Mouse (Mus musculus) Muller cell, postnatal 12 days (primary cell): ENCODE results near the gene Crocc.

Experiments used
- DNase-seq: peaks from one replicate; pipeline ENCODE4 v3.0.0-alpha.2; 2015; ENCODE audit errors: inconsistent ontology term

The Crocc gene

DNA sequence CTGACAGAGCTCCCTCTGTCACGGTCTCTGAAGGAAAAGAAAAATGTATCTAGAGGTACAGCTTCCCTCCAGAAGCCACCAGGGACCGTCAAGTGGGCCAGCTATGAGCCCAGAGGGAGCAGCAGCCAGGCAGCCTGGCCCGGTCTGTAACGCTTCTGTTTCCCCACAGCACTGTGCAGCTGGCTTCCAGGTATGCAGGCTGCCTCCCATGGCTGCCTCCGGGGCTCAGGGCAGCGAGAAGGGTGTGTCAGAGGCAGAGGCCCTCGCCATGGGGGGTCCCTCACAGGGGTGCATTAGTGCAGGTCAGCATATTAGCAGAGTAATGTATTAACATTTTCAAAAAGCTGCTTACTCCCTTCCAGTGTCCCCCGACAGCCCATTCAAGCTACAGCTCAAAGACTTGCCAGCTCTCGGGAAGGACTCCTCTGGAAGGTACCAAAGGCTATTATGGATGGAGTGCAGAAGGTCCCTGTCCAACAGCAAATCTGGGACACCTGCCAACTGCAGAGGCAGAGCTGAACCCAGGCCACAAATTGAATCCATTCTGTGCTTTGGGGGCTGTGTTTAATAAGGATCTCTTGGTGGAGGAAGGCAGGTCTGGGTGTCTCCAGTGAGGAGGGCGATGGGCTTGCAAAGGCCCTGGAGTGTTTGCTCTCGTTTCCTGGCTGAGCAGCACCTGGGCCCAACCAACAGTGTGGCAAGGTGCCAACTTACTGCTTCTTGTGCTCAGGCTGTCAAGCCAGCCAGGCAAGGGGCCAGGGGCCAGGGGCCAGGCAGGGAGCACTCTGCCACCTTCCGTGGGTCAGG, 6.6 kb upstream of the Crocc start:
- peak; percentile 33 for DNase-seq

- peak; percentile 70 for DNase-seq
These were observed 4.8 kb upstream of the Crocc start for GRCm38 (mm10) chr4:141065123-141065522.

GRCm38 (mm10) chr4:141064104-141064659, 3.8 kb upstream of the Crocc start:
- no peak for DNase-seq

DNA sequence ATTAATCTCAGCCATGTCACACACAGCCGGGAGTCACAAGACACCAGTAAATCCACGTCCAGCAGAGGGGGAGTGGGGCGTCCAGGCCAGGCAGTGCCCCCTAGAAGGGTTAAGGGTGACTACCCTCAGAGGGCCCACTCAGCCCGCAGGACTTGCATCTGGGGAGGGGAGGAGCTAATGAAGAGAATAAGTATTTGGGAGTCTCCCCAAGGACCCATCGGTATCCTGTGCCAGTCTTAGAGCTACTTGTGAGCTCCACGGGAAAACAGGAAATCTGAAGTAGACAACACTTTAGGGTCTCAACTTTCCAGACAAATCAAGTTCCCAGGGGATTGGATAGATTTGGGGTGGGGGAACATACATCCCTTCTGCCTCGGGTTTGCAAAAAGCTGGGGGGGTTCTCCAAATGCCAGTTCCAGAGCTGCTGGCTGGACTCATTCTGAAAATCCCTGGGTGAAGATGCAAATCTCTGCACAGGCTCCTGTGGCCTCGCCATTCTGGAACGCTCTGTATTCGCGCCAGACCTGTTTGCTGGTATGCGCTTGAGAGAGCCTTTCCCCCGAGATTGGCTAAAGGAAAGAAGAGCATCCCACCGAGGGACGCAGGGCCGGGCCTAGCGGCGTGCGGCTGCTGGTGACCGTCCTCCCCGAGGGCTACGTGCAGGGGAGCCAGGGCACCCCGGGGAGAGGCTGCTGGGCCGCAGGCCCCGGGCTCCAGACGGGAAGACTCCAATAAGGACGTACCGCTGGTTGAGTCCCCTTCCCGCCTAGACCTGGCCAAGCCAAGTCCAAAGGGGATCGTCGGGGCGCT, 529 bp downstream of the Crocc start:
- DNase-seq: no peak

DNA sequence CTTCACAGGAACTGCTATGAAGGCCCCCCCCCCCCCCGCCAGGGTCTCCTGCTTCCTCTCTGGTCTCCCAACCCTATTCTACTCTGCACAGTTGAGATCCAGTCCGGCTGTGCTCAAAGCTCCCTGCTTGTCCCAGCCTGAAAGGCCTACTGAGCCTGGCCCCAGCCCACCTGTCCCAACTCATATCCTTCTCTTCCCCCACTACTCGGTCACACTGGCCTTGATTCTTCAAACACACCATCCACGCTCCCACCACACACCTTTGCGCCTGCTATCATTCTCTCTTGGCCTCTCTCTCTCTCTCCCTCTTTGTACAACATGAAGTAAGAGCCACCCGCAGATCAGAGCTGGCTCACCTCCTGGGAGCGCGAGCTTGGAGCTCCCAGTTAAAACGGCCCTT, 1.5 kb downstream of the Crocc start:
- DNase-seq: no peak

GRCm38 (mm10) chr4:141056970-141057369, 3.4 kb downstream of the Crocc start:
- DNase-seq: no peak

DNA sequence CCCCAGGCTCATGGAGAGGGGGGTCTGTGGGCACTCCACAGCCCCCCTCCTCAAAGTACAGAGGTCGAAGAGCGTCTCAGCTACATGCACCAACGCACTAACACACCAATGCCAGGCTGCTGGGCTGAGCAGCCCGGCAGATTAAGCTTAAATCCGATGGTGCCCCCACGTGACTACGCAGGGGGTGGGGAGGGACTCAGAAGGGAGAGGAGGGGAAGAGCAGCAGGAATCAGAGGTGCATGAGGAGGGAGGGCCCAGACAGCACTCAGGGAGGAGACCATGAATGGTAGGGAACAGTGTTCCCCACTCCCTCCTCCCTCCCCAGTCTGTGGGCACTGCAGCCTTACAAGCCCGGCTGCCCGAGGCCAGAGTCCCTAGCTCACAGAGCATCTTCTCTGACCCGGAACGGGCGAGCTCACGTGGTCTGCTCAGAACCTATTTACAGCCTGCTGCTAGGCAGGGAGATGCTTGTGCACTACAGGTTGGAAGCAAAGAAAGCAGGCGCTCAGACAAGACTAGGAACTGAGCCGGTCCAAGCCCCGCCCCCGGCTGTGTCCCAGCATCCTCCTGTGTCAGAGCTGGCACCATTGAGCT, 6.7 kb downstream of the Crocc start:
- DNase-seq: peak; percentile 79

GRCm38 (mm10) chr4:141053138-141053537, 7.2 kb downstream of the Crocc start:
- no peak for DNase-seq

DNA sequence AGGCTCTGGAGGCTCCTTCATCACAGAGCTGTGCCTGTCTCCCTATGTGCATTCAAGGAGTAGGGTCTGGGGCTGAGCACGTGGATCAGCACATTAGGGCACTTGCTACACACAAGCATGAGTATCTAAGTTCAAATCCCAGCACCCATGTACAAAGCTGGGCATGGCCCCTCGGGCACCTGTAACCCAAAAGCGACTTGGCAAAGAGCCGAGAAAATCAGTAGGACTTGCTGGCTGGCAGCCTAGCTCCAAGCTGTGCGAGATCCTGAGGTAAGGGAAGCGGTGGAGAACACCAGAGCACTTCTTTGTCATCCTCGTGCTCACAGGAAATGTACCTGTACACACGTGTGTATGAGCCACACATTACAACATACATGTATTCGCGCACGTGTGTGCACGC, 7.9 kb downstream of the Crocc start:
- DNase-seq: no peak

DNA sequence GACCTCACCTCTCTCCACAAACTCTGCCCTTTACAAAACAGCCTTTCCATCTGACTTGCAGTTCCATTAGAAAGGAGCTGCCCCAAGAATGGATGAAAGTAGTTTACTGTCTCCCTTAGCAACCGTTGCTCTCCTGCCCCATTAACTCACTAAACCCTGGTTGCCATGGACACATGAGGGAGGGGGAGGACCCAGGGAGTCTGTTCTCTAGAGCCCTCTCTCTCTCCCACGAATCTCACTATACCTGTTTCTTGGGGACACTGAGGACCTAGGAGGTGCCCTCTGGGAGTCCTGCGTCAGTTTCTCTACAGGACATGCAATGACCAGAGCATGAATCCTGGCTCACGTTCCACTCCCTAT, 10.9 kb downstream of the Crocc start:
- peak; percentile 79 for DNase-seq

DNA sequence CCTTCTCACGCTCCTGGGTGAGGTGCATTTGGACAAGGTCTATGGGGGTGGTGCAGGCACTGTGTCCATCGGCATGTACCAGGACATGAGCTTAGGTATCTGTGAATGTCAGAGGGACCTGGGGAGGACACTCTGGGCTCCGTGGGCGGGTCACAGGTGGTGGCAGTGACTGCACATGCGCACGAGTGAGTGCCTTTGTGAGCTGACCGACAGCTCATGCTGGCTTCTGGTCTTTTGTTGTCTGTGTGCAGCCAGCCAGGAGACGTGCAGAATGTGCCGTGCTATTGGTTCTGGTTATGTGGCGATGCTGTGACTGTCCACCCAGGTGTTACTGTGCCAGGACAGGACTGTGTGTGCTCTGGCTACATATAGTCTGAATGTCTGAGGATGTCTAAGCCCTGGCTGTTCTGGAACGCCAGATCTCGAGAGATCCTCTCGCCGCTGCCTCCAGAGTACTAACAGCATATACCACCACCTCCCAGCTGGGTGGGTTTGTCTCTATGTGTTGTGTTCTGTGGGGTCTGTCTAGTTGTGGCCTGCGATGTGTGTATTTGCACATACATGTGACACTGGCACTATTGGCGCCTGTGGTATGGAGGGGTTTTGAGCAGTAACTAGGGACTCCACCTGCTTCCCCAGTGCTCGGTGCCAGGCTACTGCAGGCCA, 11.4 kb downstream of the Crocc start:
- peak; percentile 43 for DNase-seq

DNA sequence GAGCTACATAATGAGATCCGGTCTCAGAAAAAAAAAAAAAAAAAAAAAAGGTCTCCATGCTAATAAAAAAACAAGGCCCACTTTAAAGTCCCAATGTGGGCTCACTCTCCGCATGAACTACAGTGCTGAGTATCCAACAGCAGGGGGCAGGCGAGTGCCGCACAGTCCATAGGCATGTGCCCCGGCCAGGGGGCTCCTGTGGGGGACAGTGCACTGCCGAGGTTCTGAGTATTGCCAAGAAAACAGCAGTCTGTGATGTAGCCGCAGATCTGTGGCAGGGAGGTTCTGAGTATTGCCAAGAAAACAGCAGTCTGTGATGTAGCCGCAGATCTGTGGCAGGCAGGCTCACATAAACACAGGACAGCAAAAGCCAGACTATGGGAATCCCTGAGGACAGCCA, 15.5 kb downstream of the Crocc start:
- DNase-seq: peak; percentile 64

DNA sequence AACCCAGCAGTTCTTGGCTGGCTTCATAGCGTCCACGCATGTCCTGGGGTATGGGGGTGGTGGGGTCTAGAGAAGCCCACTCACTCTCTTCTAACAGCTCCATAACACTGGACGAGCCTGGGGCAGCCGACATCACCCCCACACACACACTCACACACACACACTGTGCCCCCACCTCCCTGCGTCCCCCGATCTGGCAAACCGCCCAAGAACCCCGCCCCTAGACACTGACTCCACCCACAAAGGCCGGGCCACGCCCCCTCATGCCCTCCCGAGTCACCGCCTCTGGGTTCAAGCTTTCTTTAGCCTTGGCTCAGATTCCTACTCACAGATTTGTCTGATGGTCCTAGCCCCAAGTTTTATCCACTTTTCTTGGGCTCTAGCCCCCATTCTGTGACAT, 19.2 kb downstream of the Crocc start:
- no peak for DNase-seq

DNA sequence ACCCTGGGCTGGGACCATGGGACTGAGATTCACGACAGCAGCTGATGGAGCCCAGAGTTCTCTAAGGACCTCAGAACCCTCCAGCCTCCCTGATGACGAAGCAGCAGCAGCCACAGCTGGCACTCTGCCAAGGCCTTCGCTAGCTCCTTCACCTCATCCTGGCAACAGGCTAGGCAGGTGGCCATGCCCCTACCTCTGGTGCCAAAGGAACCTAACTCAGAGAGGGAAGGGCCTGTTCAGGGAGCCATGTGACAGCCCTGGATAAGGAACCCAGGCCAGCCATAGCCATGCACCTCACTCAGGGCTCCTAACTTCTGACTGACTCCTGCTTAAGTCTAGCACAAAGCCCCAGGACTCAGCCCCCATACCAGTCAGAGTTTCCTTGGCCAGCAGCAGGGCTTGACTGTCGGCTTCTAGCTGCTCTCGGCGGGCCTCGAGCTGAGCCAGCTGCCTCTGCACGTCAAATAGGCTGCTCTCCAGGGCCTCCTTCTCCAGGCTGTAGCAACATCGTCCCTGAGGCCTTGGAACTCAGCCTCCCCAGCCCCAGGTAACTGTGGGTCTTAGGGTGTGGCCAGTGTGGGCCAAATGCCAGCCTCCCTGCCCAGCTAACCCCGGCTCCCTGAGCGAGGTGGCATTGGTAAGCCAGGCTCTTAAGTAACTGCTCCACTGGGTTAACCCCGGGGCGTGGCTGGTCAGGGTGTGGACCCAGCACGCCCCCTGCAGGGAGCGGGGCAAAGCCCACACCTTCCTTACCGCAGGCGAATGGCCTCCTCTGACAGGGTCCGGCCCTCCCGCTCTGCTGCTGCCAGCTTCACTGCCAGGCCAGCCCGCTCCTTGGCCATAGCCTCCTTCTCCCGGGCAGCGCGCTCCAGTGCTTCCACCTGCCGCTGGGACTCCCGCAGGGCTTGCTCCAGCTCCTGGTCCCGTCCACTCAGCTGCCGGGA, 26.5 kb downstream of the Crocc start:
- DNase-seq: no peak

GRCm38 (mm10) chr4:141031733-141032132, 28.6 kb downstream of the Crocc start:
- peak; percentile 67 for DNase-seq

DNA sequence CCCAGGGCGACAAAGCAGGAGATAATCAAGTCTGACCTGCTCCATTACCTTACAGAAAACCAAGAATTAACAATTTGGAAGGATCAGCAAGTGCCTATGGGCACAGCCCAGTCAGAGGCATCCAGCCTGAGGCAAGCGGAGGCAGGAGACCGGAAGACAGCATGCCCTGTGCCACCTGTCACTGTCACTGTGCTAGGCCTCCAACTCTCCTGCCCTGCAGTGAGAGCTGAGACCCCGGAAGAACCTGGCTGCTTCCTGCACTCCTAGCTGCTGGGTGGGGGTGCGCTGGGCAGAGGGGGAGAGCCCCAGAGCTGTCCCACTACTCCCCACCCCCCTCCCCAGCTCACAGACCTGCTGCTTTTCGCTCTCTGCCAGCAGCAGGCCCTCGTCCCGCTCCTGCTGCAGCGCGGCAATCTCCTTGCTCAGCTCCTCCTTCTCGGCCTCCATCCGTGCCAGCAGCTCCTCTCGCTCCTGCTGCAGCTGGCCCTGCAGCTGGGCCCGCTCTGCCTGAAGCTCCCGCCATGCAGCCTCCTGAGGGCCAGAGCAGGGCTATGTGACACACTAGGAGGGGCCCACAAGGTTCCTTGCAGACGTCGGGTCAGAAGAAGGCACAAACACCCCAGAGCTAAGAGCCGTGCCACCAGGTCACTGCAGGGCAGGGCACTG, 29.7 kb downstream of the Crocc start:
- DNase-seq: no peak

- DNase-seq: no peak
These were observed 35.4 kb downstream of the Crocc start for GRCm38 (mm10) chr4:141024992-141025391.

- DNase-seq: no peak
These were observed 36.3 kb downstream of the Crocc start for GRCm38 (mm10) chr4:141024052-141024451.

- no peak for DNase-seq
These were observed 38.8 kb downstream of the Crocc start for GRCm38 (mm10) chr4:141021614-141021929.
